9 mouse cellular contexts compared by ENCODE assay signal in genomic region chr4:82619539-82619941, GRCm38 (mm10).
A peak's percentile ranks its signal among the peaks of the same experiment; 100 is the strongest.
DNase-seq lines count a peak whose midpoint lies in the region; ATAC-seq and TF ChIP-seq lines count a peak whose summit lies in the region.
"Had no signal": no experiment of that assay in that cellular context is flagged by ENCODE, and none has a peak within 500 bp of the region (broad histone marks: within the 10 kb centered on the region; RNA-seq: fewer than 3 reads in every experiment).

No protein-coding gene starts in this region.

- no peak for TF ChIP-seq CTCF in lung, adult 2 months (IDR thresholded peaks at IDR 0.05; ENCODE audit: insufficient read depth, low read length)

- DNase-seq in lung, adult 2 months, result no peak
- DNase-seq in cerebellum, adult 9-10 months, result peak; percentile 82
- peak; percentile 61 for DNase-seq in intestine, embryonic 14.5 days (ENCODE audit: low spot score)
- DNase-seq in left cerebral cortex, postnatal 36 days (ENCODE audit: low spot score in 2 of 2), result peak; percentile 54 to 68
- DNase-seq in right cerebral cortex, postnatal 10 days (ENCODE audit: low spot score in 2 of 2), result peak; percentile 75 to 78
- no peak for DNase-seq in spleen, postnatal 10 days (ENCODE audit: low spot score in 2 of 2)

- no peak overlapping the region for H3K4me3 ChIP-seq in lung, embryonic 15.5 days
- H3K4me3 ChIP-seq in lung, adult 2 months (replicated peaks; ENCODE audit: extremely low read depth, low read depth, low read length), result no peak overlapping the region
- H3K4me3 ChIP-seq in intestine, embryonic 14.5 days (ENCODE audit: low read depth, low read length), result no peak overlapping the region
- H3K4me3 ChIP-seq: midbrain, embryonic 12.5 days had no signal

- 32% methylated on average over 12 of the region's 12 CpGs for WGBS in lung, embryonic 15.5 days
- WGBS in lung, adult 2 months, result 35% methylated on average over 12 of the region's 12 CpGs
- WGBS in intestine, embryonic 14.5 days, result 57% methylated on average over 12 of the region's 12 CpGs

- no peak overlapping the region for H3K9ac ChIP-seq in lung, embryonic 15.5 days
- H3K9ac ChIP-seq in intestine, embryonic 14.5 days (ENCODE audit: low read length), result no peak overlapping the region
- H3K9ac ChIP-seq: midbrain, embryonic 12.5 days had no signal

- TF ChIP-seq POLR2A in lung, adult 2 months (IDR thresholded peaks at IDR 0.05; ENCODE audit: borderline replicate concordance, extremely low read depth, low read depth, low read length), result no peak

- peak; percentile 53; the same call in 1 of the 2 replicates for ATAC-seq in lung, embryonic 15.5 days (ENCODE audit: borderline replicate concordance, extremely low read depth, low FRiP score, low TSS enrichment)
- peak; percentile 38; the same call in 1 of the 2 replicates for ATAC-seq in intestine, embryonic 14.5 days (replicated peaks; ENCODE audit: low FRiP score, low TSS enrichment, low read depth)
- ATAC-seq in monocyte, adult 5-6 weeks (replicated peaks; ENCODE audit: insufficient number of reproducible peaks, low FRiP score, low TSS enrichment, poor library complexity, severe bottlenecking), result no peak

- no peaks in the 10 kb centered on the region for H3K27me3 ChIP-seq in lung, embryonic 15.5 days
- no peaks in the 10 kb centered on the region for H3K27me3 ChIP-seq in intestine, embryonic 14.5 days (replicated peaks; ENCODE audit: control insufficient read depth, insufficient read depth, low read length)
- H3K27me3 ChIP-seq: midbrain, embryonic 12.5 days had no signal

- no peaks in the 10 kb centered on the region for H3K36me3 ChIP-seq in lung, embryonic 15.5 days
- H3K36me3 ChIP-seq in intestine, embryonic 14.5 days (ENCODE audit: control insufficient read depth, insufficient read depth, low read length), result no peaks in the 10 kb centered on the region
- H3K36me3 ChIP-seq: midbrain, embryonic 12.5 days had no signal

- peaks cover 40% of the 10 kb centered on the region for H3K4me1 ChIP-seq in lung, embryonic 15.5 days
- H3K4me1 ChIP-seq in lung, adult 2 months (ENCODE audit: control insufficient read depth, insufficient read depth, low read length), result peaks cover 3% of the 10 kb centered on the region
- peaks cover 26% of the 10 kb centered on the region for H3K4me1 ChIP-seq in intestine, embryonic 14.5 days (replicated peaks; ENCODE audit: control insufficient read depth, insufficient read depth, low read length)

- no peak overlapping the region; the same call in 1 of the 2 replicates for H3K27ac ChIP-seq in lung, embryonic 15.5 days
- H3K27ac ChIP-seq in intestine, embryonic 14.5 days (ENCODE audit: low read depth), result no peak overlapping the region
- H3K27ac ChIP-seq: midbrain, embryonic 12.5 days had no signal

- no peak overlapping the region for H3K4me2 ChIP-seq in lung, embryonic 15.5 days
- no peak overlapping the region for H3K4me2 ChIP-seq in intestine, embryonic 14.5 days (ENCODE audit: low read length)
- H3K4me2 ChIP-seq: midbrain, embryonic 12.5 days had no signal

- intact Hi-C loops in left cerebral cortex, postnatal 36 days (cut with DNase I), result loop anchor here (5.0 to 10.0 kb wide), 2 partner anchors 117 to 1445 kb away; no protein-coding TSS in a partner anchor

- no peaks in the 10 kb centered on the region for H3K9me3 ChIP-seq in lung, embryonic 15.5 days
- no peaks in the 10 kb centered on the region for H3K9me3 ChIP-seq in intestine, embryonic 14.5 days (ENCODE audit: control insufficient read depth, low read length)
- H3K9me3 ChIP-seq: midbrain, embryonic 12.5 days had no signal

Comparison
In these comparisons a context has a peak if more than half of its experiments do, and no peak if none do; other contexts are left out.
1. DNase-seq: peak in cerebellum, adult 9-10 months (single experiment), intestine, embryonic 14.5 days (single experiment), left cerebral cortex, postnatal 36 days (2 of 2) and right cerebral cortex, postnatal 10 days (2 of 2); none in lung, adult 2 months (single experiment) and spleen, postnatal 10 days (0 of 2).